Mouse (Mus musculus) central nervous system, embryonic 14 days (tissue): ENCODE measurements around the gene Nfxl1. TPM values are rescaled to one million over a fixed set of nuclear protein-coding genes. Genes with fewer than 3 reads are reported as not detected.

ENCODE experiments used
- polyA plus RNA-seq: library from polyadenylated mRNA; depleted of rRNA; stranded (reverse); fragments of >200 nt; gene quantifications from 2 replicates; pipeline ENCODE4 v1.2.3, GENCODE M21; 2012; rRNA removed

Gene Nfxl1
- polyA plus RNA-seq: 22.7 and 25.8 TPM in 2 replicates

GRCm38 (mm10) chr5:72559544-72560049 lies at the start of gene Nfxl1:
Gene Nfxl1 (minus strand): TSS chr5:72559684.

DNA sequence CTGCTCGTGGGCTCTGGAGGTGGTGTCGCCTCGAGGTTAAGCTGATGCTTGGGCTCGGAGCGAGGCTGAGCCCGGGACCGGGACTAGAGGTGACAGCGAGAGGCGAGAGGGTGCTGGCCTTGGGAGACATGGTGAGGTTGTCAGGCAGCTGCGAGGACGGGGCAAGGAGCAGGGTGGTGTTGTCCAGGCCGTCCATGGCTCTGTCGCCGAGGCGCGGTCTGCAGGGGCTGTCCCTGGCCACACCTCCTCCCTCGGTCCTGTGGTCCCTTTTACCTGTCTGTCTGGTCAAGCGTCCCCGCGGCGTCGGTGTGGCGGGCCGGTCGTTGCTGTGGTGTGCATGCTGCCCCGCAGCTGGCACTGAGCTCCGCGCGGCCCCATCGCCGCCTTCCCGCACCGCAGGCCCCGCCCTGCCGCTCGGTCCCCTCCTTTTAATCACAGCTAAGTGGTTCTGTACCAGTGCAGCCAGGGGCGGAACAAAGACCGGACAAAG lies 27.8 kb upstream of the Nfxl1 start, which contains the start of gene Gm5868:
Gm5868 (minus strand) TSS at position 360 of the 490 bp plus-strand sequence.

GRCm38 (mm10) chr5:72580970-72581332 lies 21.5 kb upstream of the Nfxl1 start, which contains the start of gene Zar1:
Gene Zar1 (minus strand): TSS chr5:72581254.

DNA sequence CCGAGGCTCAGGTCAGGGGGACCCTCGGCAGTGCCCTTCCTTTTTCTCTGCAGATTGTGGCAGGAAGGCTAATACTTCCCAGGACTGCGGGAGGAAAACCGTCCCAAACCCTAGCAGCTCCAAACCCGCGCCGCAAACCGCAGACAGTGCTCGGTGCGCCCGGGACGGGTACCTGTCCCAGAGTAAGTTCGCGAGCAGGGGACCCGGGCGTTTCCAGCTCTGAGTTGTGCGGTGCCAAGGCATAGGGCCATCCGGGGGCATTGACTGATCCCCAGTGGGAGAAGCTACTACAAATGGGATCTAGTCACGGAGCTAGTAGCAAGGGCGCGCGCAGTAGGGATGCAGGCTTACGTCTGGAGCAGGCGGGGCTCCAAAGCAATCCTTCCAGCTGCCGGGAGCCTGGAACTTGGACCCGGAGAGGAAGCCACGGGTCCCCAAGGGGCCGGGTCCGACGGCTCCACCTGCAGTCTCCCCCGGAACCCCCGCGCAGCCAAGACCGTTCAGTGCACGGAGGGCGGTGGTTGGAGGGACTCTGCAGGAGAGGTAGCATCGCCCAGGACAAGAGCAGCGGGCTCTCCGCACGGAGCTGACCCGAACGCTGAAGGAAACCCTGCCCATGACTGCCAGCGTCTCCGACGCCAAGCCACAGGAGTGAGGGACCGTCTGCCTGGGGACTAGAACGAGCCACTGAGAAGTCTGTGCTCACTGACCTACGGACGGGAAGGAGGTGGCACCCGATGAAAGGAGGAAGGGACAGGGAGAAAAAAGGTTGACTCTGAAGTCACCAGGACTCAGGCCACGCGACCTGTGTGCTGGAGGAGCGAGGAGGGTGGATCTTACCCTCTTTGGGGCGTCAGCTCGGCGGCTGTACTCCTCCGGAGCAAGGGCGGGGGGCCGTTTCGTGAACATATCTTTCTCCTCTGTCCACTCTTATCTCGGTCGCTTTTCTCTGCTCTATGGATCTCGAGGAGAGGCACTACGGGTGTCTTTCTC lies 55.7 kb downstream of the Nfxl1 start, which contains the start of gene Corin:
Corin (minus strand) TSS at position 943 of the 993 bp plus-strand sequence.

Other genes with a start within 250 kb of the Nfxl1 start
- 0.97 and 3.1 TPM in 2 replicates for gene Corin, start 55.2 kb downstream of the Nfxl1 start, polyA plus RNA-seq
- gene Zar1, start 21.6 kb upstream of the Nfxl1 start, polyA plus RNA-seq: 1.8 and 2.1 TPM in 2 replicates
- 3.2 and 3.8 TPM in 2 replicates for gene Gm5868, start 27.9 kb upstream of the Nfxl1 start, polyA plus RNA-seq
- not detected in 2 replicates for gene Cnga1, start 84.6 kb upstream of the Nfxl1 start, polyA plus RNA-seq
- gene Nipal1, start 88.1 kb upstream of the Nfxl1 start, polyA plus RNA-seq: 0.17 and 0.84 TPM in 2 replicates
- gene Txk, start 193.1 kb upstream of the Nfxl1 start, polyA plus RNA-seq: 0.05 and 0.08 TPM in 2 replicates